Mouse (Mus musculus) lung, embryonic 14.5 days (tissue): ENCODE measurements at regions not wholly inside any gene's neighbourhood (a gene's known extent, or its start where the extent isn't known, plus 50 kb on each side); places are given as distances from the start of the nearest gene placed in this dataset.

Experiments
- ATAC-seq: fragments of 200-750 bp; cut with Nextera tagmentation; 2 replicates; pipeline ENCODE4 v1.8.0; 2017; ENCODE audit warnings: mild to moderate bottlenecking, moderate TSS enrichment, moderate library complexity; ENCODE audit not compliant: insufficient read depth
- DNase-seq: peaks from one replicate; pipeline ENCODE4 v3.0.0-alpha.2; 2015
- H3K27ac ChIP-seq: fragments of 300-500 bp; sonication (generic); 2 replicates; pipeline ENCODE4 v1.5.1; 2014; ENCODE audit warnings: low read depth, mild to moderate bottlenecking, moderate library complexity
- H3K27me3 ChIP-seq: fragments of 300-500 bp; sonication (generic); 2 replicates; pipeline ENCODE4 v1.6.1; 2014; ENCODE audit warnings: low read length, control low read depth; ENCODE audit not compliant: insufficient read depth
- H3K36me3 ChIP-seq: fragments of 300-500 bp; sonication (generic); 2 replicates; pipeline ENCODE4 v1.6.1; 2014; ENCODE audit warnings: control low read depth; ENCODE audit not compliant: insufficient read depth
- H3K4me1 ChIP-seq: fragments of 300-500 bp; sonication (generic); 2 replicates; pipeline ENCODE4 v1.6.1; 2014; ENCODE audit warnings: antibody characterized with exemption, control low read depth; ENCODE audit not compliant: insufficient read depth
- H3K4me2 ChIP-seq: fragments of 300-500 bp; sonication (generic); 2 replicates; pipeline ENCODE4 v1.6.1; 2014; ENCODE audit warnings: mild to moderate bottlenecking
- H3K4me3 ChIP-seq: fragments of 300-500 bp; sonication (generic); 2 replicates; pipeline ENCODE4 v1.5.1; 2014; ENCODE audit warnings: low read depth, low read length
- H3K9ac ChIP-seq: fragments of 300-500 bp; sonication (generic); 2 replicates; pipeline ENCODE4 v1.6.1; 2014
- H3K9me3 ChIP-seq: fragments of 300-500 bp; sonication (generic); 2 replicates; pipeline ENCODE4 v1.6.1; 2016; ENCODE audit warnings: low read depth, low read length, control low read depth
- CTCF ChIP-seq: IDR thresholded peaks from 2 replicates; pipeline ENCODE4 v1.5.1; 2016; ENCODE audit warnings: antibody characterized with exemption, low read depth
- WGBS: fragments of 180-500 bp; shearing (Covaris S2); extraction: QIAGEN DNeasy Blood & Tissue Kit; methylation state at CpG from one replicate; pipeline ENCODE4 v1.1.7; 2014; 5-methylcytosine and 5-hydroxymethylcytosine counted together

DNA sequence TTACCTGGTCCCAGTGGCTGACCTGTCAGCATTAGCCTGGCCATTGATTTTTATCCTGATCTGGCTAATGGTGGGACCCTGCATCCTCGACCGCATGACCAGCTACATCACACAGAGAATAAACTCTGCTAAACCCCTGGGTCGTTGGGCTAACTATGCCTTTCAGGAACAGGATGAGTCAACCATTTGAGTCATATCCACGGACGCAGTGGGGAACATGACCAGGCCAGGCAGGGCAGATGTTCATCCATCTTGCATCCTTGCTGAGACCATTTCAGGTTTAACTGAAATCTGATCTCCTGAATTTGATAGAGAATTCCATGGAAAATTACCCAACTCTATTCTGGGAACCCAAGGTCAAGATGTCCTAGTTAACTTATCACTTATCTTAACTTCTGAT is 103.3 kb downstream of the Avpr1a start:
- no peaks in the 10 kb centered on the region for H3K4me1 ChIP-seq
- H3K27me3 ChIP-seq = no peaks in the 10 kb centered on the region
- ATAC-seq = no peak
- no peak for TF ChIP-seq CTCF
- no peak overlapping the region for H3K9ac ChIP-seq
- no peaks in the 10 kb centered on the region for H3K36me3 ChIP-seq
- 66% methylated on average over 5 of the region's 5 CpGs for WGBS
- no peak for DNase-seq
- no peaks in the 10 kb centered on the region for H3K9me3 ChIP-seq
- no peak overlapping the region for H3K27ac ChIP-seq
- H3K4me3 ChIP-seq = no peak overlapping the region
- H3K4me2 ChIP-seq = no peak overlapping the region

DNA sequence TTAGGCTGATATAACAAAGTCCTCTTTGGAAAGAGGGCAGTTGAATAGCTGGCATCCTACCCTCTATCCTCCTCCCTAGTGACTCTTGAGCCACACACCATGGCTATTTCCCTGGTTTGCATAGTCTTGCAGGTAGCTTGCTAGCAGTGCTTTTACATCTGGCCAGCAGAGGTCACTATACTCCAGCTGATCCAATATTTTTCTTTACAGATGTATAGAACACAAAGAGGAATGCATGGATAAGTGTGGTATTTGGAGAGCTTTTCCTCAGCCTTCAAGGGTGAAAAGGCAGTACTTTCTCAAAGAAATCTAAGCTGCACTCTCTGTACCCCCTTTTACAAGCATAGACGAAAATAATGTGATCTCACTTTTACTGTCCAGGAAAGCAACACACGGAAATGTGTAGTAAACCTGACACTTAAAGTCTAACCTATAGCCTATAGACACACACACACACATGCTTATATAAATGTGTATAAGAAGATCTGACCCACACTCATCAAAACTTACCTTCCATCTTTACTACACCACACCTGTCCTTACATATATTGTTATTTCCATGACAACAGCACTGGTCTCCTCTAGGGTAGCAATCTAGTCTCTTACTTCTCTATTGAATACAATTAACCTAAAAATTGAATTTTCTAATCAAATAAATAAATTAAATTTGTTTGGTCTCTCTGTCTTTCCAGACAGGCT is 105.0 kb downstream of the Avpr1a start:
- Histone ChIP-seq H3K4me1 (no peaks in the 10 kb centered on the region), H3K36me3 (no peaks in the 10 kb centered on the region), H3K9ac (no peak overlapping the region), H3K9me3 (no peaks in the 10 kb centered on the region), H3K4me3 (no peak overlapping the region), H3K27me3 (no peaks in the 10 kb centered on the region), H3K4me2 (no peak overlapping the region), H3K27ac (no peak overlapping the region)
- WGBS = 50% methylated on average over 2 of the region's 2 CpGs
- DNase-seq (peak; percentile 92), ATAC-seq (peak; percentile 79)
- peak; percentile 89 for TF ChIP-seq CTCF

DNA sequence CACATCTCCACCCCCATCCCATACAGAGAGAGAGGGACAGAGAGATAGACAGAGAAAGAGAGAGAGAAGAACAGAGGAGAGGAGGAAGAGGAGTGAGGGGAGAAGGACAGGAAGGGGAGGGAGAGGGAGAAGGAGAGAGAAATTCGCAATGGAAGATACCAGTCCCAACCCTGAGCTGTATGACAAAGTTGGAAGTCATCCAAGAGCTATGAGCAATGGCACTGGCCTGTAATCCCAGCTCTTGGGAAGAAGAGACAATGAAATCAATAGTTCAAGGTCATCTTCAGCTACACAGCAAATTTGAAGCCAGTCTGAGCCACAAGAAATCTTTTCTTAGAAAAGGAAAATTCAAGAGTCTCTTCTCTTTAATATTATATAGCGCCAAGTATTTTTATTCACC is 105.6 kb downstream of the Avpr1a start:
- Histone ChIP-seq H3K4me2 (no peak overlapping the region), H3K36me3 (no peaks in the 10 kb centered on the region), H3K9ac (no peak overlapping the region), H3K27ac (no peak overlapping the region), H3K27me3 (no peaks in the 10 kb centered on the region), H3K4me3 (no peak overlapping the region), H3K4me1 (no peaks in the 10 kb centered on the region), H3K9me3 (no peaks in the 10 kb centered on the region)
- ATAC-seq = peak; percentile 10; the same call in 1 of the 2 replicates
- 52% methylated on average over 2 of the region's 2 CpGs for WGBS
- TF ChIP-seq CTCF = no peak
- DNase-seq = no peak

DNA sequence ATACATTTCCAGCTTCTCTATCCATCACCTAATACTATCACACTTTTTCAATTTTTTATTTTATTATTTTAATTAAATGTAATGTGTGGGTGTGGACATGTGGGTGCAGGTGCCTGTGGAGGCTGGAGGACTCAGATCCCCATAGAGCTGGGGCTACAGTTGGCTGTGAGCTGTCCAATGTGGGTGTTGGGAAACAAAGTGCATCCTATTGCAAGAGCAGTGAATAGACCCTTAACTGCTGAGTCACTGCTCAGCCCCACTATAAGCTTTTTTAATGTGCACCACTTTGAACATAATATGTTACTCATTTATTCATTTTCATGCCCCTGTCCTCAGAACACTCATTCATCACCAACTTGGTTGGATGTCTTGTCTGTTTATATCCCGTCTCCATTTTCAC is 110.4 kb downstream of the Avpr1a start:
- TF ChIP-seq CTCF = no peak
- H3K9ac ChIP-seq = no peak overlapping the region
- no peaks in the 10 kb centered on the region for H3K9me3 ChIP-seq
- DNase-seq (no peak), ATAC-seq (no peak)
- H3K4me1 ChIP-seq = no peaks in the 10 kb centered on the region
- H3K27me3 ChIP-seq = no peaks in the 10 kb centered on the region
- no peak overlapping the region for H3K4me2 ChIP-seq
- H3K4me3 ChIP-seq = no peak overlapping the region
- 85% methylated on average over 1 of the region's 1 CpGs for WGBS
- H3K27ac ChIP-seq = no peak overlapping the region
- H3K36me3 ChIP-seq = no peaks in the 10 kb centered on the region

DNA sequence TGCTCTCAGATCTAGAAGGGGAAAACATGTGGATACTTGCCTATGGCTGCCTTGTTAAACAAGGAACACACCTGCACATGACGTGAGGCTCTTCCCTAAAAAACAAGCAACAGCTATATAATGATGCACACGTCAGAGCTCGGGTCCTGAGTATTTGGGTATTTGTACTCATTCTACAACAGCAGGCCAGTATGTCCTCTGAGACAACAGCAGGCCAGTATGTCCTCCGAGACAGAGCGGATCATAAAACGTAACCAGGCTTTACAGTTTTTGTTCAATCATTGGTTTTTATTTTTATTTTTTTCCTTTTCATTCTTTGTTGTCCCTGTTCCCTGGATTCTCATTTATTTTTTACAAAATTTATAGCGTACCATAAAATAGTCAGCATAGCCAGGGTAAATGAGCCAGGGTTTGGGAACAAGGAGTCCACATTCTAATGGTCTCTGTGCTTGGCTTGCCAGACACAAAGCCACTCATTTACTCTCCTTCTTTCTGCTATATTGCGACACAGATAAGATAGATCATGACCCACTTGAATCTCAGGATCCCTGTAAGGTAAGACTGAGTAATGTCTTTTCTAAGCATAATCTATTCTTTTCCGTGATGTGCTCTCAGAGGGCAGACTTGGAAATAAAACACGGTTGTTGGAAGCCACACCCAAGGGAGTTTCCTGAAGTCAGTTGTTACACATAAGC is 111.8 kb downstream of the Avpr1a start:
- no peaks in the 10 kb centered on the region for H3K36me3 ChIP-seq
- ATAC-seq (no peak), DNase-seq (no peak)
- WGBS = 83% methylated on average over 10 of the region's 10 CpGs
- TF ChIP-seq CTCF = no peak
- H3K4me3 ChIP-seq = no peak overlapping the region
- H3K4me1 ChIP-seq = no peaks in the 10 kb centered on the region
- no peaks in the 10 kb centered on the region for H3K27me3 ChIP-seq
- H3K9ac ChIP-seq = no peak overlapping the region
- H3K27ac ChIP-seq = no peak overlapping the region
- no peaks in the 10 kb centered on the region for H3K9me3 ChIP-seq
- H3K4me2 ChIP-seq = no peak overlapping the region

DNA sequence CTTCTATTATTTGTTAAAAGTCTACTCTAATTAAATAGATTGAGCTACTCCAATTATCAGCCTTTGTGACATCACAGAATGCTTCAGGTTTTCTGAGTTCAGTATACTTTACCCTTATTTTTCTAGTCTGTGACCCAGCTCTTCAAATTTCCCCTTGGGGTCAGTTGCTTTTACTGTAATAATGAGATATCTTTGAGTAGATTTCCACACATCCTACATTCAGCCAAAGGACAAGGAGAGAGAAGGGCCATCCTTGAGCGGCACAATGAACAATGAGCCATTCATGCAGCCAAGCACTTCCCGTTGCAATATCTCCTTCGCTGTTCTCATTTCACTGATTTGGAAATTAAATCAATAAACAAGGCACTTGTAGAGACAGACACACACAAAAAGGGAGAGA is 113.6 kb downstream of the Avpr1a start:
- Histone ChIP-seq H3K4me1 (no peaks in the 10 kb centered on the region), H3K9ac (no peak overlapping the region), H3K36me3 (no peaks in the 10 kb centered on the region), H3K4me2 (no peak overlapping the region), H3K4me3 (no peak overlapping the region), H3K27ac (no peak overlapping the region), H3K27me3 (no peaks in the 10 kb centered on the region), H3K9me3 (no peaks in the 10 kb centered on the region)
- ATAC-seq = no peak
- TF ChIP-seq CTCF = no peak
- no peak for DNase-seq
- 52% methylated on average over 3 of the region's 3 CpGs for WGBS

DNA sequence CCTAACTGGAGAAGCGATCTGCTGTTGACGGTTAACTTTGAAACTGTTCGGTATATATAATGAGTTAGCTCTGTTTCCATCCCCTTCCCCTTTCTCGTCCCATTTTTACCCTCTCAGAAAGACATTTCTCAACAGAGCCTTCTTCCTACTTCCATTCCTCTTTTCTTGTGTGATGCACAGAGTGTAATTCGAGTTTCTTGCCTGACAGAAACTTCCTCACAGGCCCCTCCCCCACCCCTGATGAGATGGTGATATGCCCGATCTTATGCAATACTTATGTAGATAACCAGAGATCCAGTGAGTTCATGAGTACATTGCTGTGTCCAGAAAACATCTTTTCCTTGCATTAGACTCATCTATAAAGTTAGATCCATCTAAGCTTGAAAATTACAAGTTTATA is 114.2 kb downstream of the Avpr1a start:
- 54% methylated on average over 6 of the region's 6 CpGs for WGBS
- Histone ChIP-seq H3K4me3 (no peak overlapping the region), H3K27ac (no peak overlapping the region), H3K4me1 (no peaks in the 10 kb centered on the region), H3K27me3 (no peaks in the 10 kb centered on the region), H3K9ac (no peak overlapping the region), H3K9me3 (no peaks in the 10 kb centered on the region), H3K4me2 (no peak overlapping the region), H3K36me3 (no peaks in the 10 kb centered on the region)
- TF ChIP-seq CTCF = no peak
- DNase-seq (no peak), ATAC-seq (no peak)
